Mouse (Mus musculus) lung, postnatal 36 days (tissue): Measurements from ENCODE around the gene Cic.
A peak's percentile ranks its signal among the peaks of the same experiment; 100 is the strongest.

Source experiments
- DNase-seq: peaks from one replicate; pipeline ENCODE4 v3.0.0; 2022; ENCODE audit warnings: mixed read lengths

The Cic gene

GRCm38 (mm10) chr7:25284766-25285165, 17.3 kb downstream of the Cic start:
- DNase-seq, result no peak

- no peak for DNase-seq
These were observed 18.2 kb downstream of the Cic start for GRCm38 (mm10) chr7:25285511-25286238.

- DNase-seq, result no peak
These were observed 19.5 kb downstream of the Cic start for GRCm38 (mm10) chr7:25286989-25287388.

- DNase-seq, result no peak
These were observed 20.5 kb downstream of the Cic start for GRCm38 (mm10) chr7:25288011-25288410.

- no peak for DNase-seq
These were observed 21.2 kb downstream of the Cic start for GRCm38 (mm10) chr7:25288721-25289120.

- no peak for DNase-seq
These were observed 22.4 kb downstream of the Cic start for GRCm38 (mm10) chr7:25289925-25290324.

- DNase-seq, result no peak
These were observed 23.0 kb downstream of the Cic start for GRCm38 (mm10) chr7:25290463-25290862.

- peak; percentile 54 for DNase-seq
These were observed 23.4 kb downstream of the Cic start for GRCm38 (mm10) chr7:25290911-25291310.

- no peak for DNase-seq
These were observed 24.6 kb downstream of the Cic start for GRCm38 (mm10) chr7:25292107-25292506.

GRCm38 (mm10) chr7:25293191-25293739, 25.8 kb downstream of the Cic start:
- no peak for DNase-seq

- DNase-seq, result no peak
These were observed 27.0 kb downstream of the Cic start for GRCm38 (mm10) chr7:25294495-25294894.

GRCm38 (mm10) chr7:25294960-25295722, 27.6 kb downstream of the Cic start:
- no peak for DNase-seq

- DNase-seq, result peak; percentile 53
These were observed 29.5 kb downstream of the Cic start for GRCm38 (mm10) chr7:25296945-25297453.

GRCm38 (mm10) chr7:25297454-25298325, 30.2 kb downstream of the Cic start, which contains the start of gene Pafah1b3:
TSS of gene Pafah1b3 (minus strand) at chr7:25297986.
- DNase-seq, result peak; percentile 91

- no peak for DNase-seq
These were observed 33.6 kb downstream of the Cic start, which contains the start of gene Prr19 for GRCm38 (mm10) chr7:25301063-25301462. TSS of gene Prr19 (plus strand) at chr7:25301411.

GRCm38 (mm10) chr7:25303003-25303684, 35.6 kb downstream of the Cic start:
- no peak for DNase-seq

GRCm38 (mm10) chr7:25303685-25304006, 36.1 kb downstream of the Cic start:
- no peak for DNase-seq

GRCm38 (mm10) chr7:25305481-25305880, 38.0 kb downstream of the Cic start:
- DNase-seq, result no peak

- DNase-seq, result peak; percentile 41
These were observed 38.6 kb downstream of the Cic start, which contains the start of gene Tmem145 for GRCm38 (mm10) chr7:25305956-25306613. TSS of gene Tmem145 (plus strand) at chr7:25306106.

GRCm38 (mm10) chr7:25306614-25306996, 39.1 kb downstream of the Cic start:
- no peak for DNase-seq

GRCm38 (mm10) chr7:25308702-25309318, 41.3 kb downstream of the Cic start:
- no peak for DNase-seq
